Mouse (Mus musculus) T-helper 2 cell (primary cell): Measurements from ENCODE around the gene Zp3r.
"Not testable (repeated sequence)": the region's sequence is repeated elsewhere in the genome, so short reads cannot be mapped to it uniquely, and the experiment has no call there.

Experiments used
- in situ Hi-C: fragments of 300-600 bp; cut with MboI, MseI; formaldehyde crosslinking; loops from one replicate; pipeline ENCODE4 v1.15.1; 2025; ENCODE audit warnings: high pct_unique_total_duplicates

Zp3r gene

GRCm38 (mm10) chr1:130629521-130629920 lies at the start of gene Zp3r:
TSS of gene Zp3r (minus strand) at chr1:130629621.
- in situ Hi-C loops: no loop called here

GRCm38 (mm10) chr1:130678551-130678950 lies 49.1 kb upstream of the Zp3r start:
- in situ Hi-C loops: no loop called here

- in situ Hi-C loops: not testable (repeated sequence)
Measured at GRCm38 (mm10) chr1:130663576-130663975, 34.2 kb upstream of the Zp3r start.

- in situ Hi-C loops: no loop called here
Measured at GRCm38 (mm10) chr1:130661454-130661853, 32.0 kb upstream of the Zp3r start, which contains the start of gene C4bp. TSS of gene C4bp (minus strand) at chr1:130661632.

GRCm38 (mm10) chr1:130659641-130660040 lies 30.2 kb upstream of the Zp3r start:
- in situ Hi-C loops: not testable (repeated sequence)

GRCm38 (mm10) chr1:130644103-130644502 lies 14.7 kb upstream of the Zp3r start:
- in situ Hi-C loops: no loop called here

GRCm38 (mm10) chr1:130640967-130641366 lies 11.5 kb upstream of the Zp3r start:
- in situ Hi-C loops: no loop called here

- in situ Hi-C loops: loop anchor here (5.0 kb wide), 1 partner anchor 57 kb away; no protein-coding TSS in a partner anchor
Measured at GRCm38 (mm10) chr1:130633761-130634410, 4.5 kb upstream of the Zp3r start.

GRCm38 (mm10) chr1:130633316-130633715 lies 3.9 kb upstream of the Zp3r start:
- in situ Hi-C loops: loop anchor here (5.0 kb wide), 1 partner anchor 56 kb away; no protein-coding TSS in a partner anchor

- in situ Hi-C loops: no loop called here
Measured at GRCm38 (mm10) chr1:130596291-130596690, 33.1 kb downstream of the Zp3r start.

- in situ Hi-C loops: no loop called here
Measured at GRCm38 (mm10) chr1:130588659-130589058, 40.8 kb downstream of the Zp3r start.

- in situ Hi-C loops: loop anchor here (5.0 kb wide), 1 partner anchor 56 kb away; no protein-coding TSS in a partner anchor
Measured at GRCm38 (mm10) chr1:130576389-130576788, 53.0 kb downstream of the Zp3r start.

- in situ Hi-C loops: loop anchor here (5.0 kb wide), 1 partner anchor 56 kb away; no protein-coding TSS in a partner anchor
Measured at GRCm38 (mm10) chr1:130575962-130576361, 53.5 kb downstream of the Zp3r start.

- in situ Hi-C loops: no loop called here
Measured at GRCm38 (mm10) chr1:130551407-130552249, 77.8 kb downstream of the Zp3r start.

GRCm38 (mm10) chr1:130550242-130551167 lies 78.9 kb downstream of the Zp3r start:
- in situ Hi-C loops: no loop called here

- in situ Hi-C loops: no loop called here
Measured at GRCm38 (mm10) chr1:130549698-130550097, 79.7 kb downstream of the Zp3r start.

- in situ Hi-C loops: no loop called here
Measured at GRCm38 (mm10) chr1:130549160-130549559, 80.3 kb downstream of the Zp3r start.

GRCm38 (mm10) chr1:130547674-130548429 lies 81.6 kb downstream of the Zp3r start:
- in situ Hi-C loops: no loop called here
